Mouse (Mus musculus) kidney, embryonic 14.5 days (tissue): ENCODE results near the gene Cox19. TPM values are rescaled to one million over a fixed set of nuclear protein-coding genes. Genes with fewer than 3 reads are reported as not detected.
A peak's percentile ranks its signal among the peaks of the same experiment; 100 is the strongest.

Source experiments
- ATAC-seq: fragments of 200-750 bp; cut with Nextera tagmentation; 2 replicates; pipeline ENCODE4 v1.8.0; 2017; ENCODE audit warnings: moderate number of reproducible peaks, mild to moderate bottlenecking, moderate TSS enrichment, moderate library complexity; ENCODE audit not compliant: low FRiP score, low TSS enrichment
- H3K27ac ChIP-seq: fragments of 300-500 bp; sonication (generic); 2 replicates; pipeline ENCODE4 v1.5.1; 2014; ENCODE audit warnings: low read depth, mild to moderate bottlenecking, low read length, moderate library complexity, mixed read lengths
- H3K27me3 ChIP-seq: fragments of 300-500 bp; sonication (generic); 2 replicates; pipeline ENCODE4 v1.6.1; 2014; ENCODE audit warnings: mild to moderate bottlenecking, low read length; ENCODE audit not compliant: control insufficient read depth, insufficient read depth
- H3K36me3 ChIP-seq: fragments of 300-500 bp; sonication (generic); 2 replicates; pipeline ENCODE4 v1.6.1; 2014; ENCODE audit warnings: low read length, mixed read lengths; ENCODE audit not compliant: control insufficient read depth, insufficient read depth
- H3K4me1 ChIP-seq: fragments of 300-500 bp; sonication (generic); 2 replicates; pipeline ENCODE4 v1.6.1; 2014; ENCODE audit warnings: low read length, mixed read lengths; ENCODE audit not compliant: control insufficient read depth, insufficient read depth
- H3K4me2 ChIP-seq: fragments of 300-500 bp; sonication (generic); replicated peaks from 2 replicates; pipeline ENCODE4 v1.6.1; 2014; ENCODE audit warnings: low read depth, mild to moderate bottlenecking, low read length
- H3K4me3 ChIP-seq: fragments of 300-500 bp; sonication (generic); 2 replicates; pipeline ENCODE4 v1.5.1; 2014; ENCODE audit warnings: mild to moderate bottlenecking, low read length
- H3K9ac ChIP-seq: fragments of 300-500 bp; sonication (generic); 2 replicates; pipeline ENCODE4 v1.6.1; 2014; ENCODE audit warnings: low read depth, mild to moderate bottlenecking, low read length, moderate library complexity
- H3K9me3 ChIP-seq: fragments of 300-500 bp; sonication (generic); 2 replicates; pipeline ENCODE4 v1.6.1; 2016; ENCODE audit warnings: low read length; ENCODE audit not compliant: control insufficient read depth
- WGBS: fragments of 180-500 bp; shearing (Covaris S2); extraction: QIAGEN DNeasy Blood & Tissue Kit; methylation state at CpG from one replicate; pipeline ENCODE4 v1.1.7; 2014; 5-methylcytosine and 5-hydroxymethylcytosine counted together
- polyA plus RNA-seq: library from polyadenylated mRNA; unstranded; fragments of >200 nt; fragmentation: Nextera tagmentation; extraction: Ambion mirVana; gene quantifications from 2 replicates; pipeline ENCODE4 v1.2.1, GENCODE M21; 2014

The Cox19 gene
- polyA plus RNA-seq, 1 experiment from 2014 or later, result 105 TPM

GRCm38 (mm10) chr5:139368638-139369320, 17.6 kb upstream of the Cox19 start:
- no peak for ATAC-seq
- Histone ChIP-seq H3K27me3 (no peaks in the 10 kb centered on the region), H3K4me1 (peaks cover 30% of the 10 kb centered on the region), H3K4me3 (no peak overlapping the region), H3K9me3 (no peaks in the 10 kb centered on the region), H3K27ac (no peak overlapping the region), H3K36me3 (no peaks in the 10 kb centered on the region), H3K4me2 (no peak overlapping the region), H3K9ac (no peak overlapping the region)
- WGBS, result 74% methylated on average over 11 of the region's 11 CpGs

- WGBS, result 92% methylated on average over 4 of the region's 4 CpGs
- Histone ChIP-seq H3K27ac (no peak overlapping the region), H3K4me3 (no peak overlapping the region), H3K9me3 (no peaks in the 10 kb centered on the region), H3K27me3 (no peaks in the 10 kb centered on the region), H3K9ac (no peak overlapping the region), H3K4me2 (no peak overlapping the region), H3K4me1 (peaks cover 30% of the 10 kb centered on the region), H3K36me3 (0 out of 2 replicates have a peak, but pooled peaks cover under 1% of the 10 kb centered on the region)
- no peak for ATAC-seq
These were observed 16.8 kb upstream of the Cox19 start for GRCm38 (mm10) chr5:139367884-139368458.

DNA sequence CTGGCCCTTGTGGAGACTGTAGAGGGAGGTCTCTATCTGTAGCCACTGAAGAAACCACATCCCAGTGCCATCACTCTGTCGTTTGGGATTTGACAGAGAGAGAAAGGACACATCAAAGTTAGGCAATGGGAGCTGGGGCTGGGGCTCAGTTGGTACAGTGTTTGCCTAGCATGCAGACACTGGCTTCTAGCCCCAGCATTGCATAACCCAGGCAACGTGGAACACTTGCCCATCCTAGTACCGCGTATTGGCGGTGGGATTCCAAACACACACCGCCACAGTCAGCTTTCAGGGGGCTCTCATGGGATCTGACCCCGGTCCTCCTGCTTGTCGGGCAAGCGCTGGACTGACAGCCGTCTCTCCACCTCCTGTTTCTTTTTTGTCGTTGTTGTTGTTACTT, 15.3 kb upstream of the Cox19 start:
- no peak for ATAC-seq
- H3K27ac ChIP-seq, result no peak overlapping the region
- no peaks in the 10 kb centered on the region for H3K9me3 ChIP-seq
- 84% methylated on average over 11 of the region's 11 CpGs for WGBS
- no peak overlapping the region for H3K4me2 ChIP-seq
- no peaks in the 10 kb centered on the region for H3K27me3 ChIP-seq
- H3K4me3 ChIP-seq, result no peak overlapping the region
- peaks cover 22% of the 10 kb centered on the region for H3K4me1 ChIP-seq
- H3K36me3 ChIP-seq, result peaks cover 4% of the 10 kb centered on the region; the same call in 1 of the 2 replicates
- no peak overlapping the region for H3K9ac ChIP-seq

GRCm38 (mm10) chr5:139365827-139366226, 14.6 kb upstream of the Cox19 start:
- H3K36me3 ChIP-seq, result peaks cover 4% of the 10 kb centered on the region; the same call in 1 of the 2 replicates
- H3K4me1 ChIP-seq, result peaks cover 15% of the 10 kb centered on the region
- H3K4me3 ChIP-seq, result no peak overlapping the region
- WGBS, result 95% methylated on average over 1 of the region's 1 CpGs
- no peaks in the 10 kb centered on the region for H3K9me3 ChIP-seq
- H3K4me2 ChIP-seq, result no peak overlapping the region
- H3K9ac ChIP-seq, result no peak overlapping the region
- ATAC-seq, result no peak
- H3K27ac ChIP-seq, result no peak overlapping the region
- no peaks in the 10 kb centered on the region for H3K27me3 ChIP-seq

GRCm38 (mm10) chr5:139364911-139365571, 13.8 kb upstream of the Cox19 start:
- Histone ChIP-seq H3K9ac (0 out of 2 replicates have a peak overlapping the region, but pooled peaks have one; percentile 32), H3K9me3 (no peaks in the 10 kb centered on the region), H3K4me3 (no peak overlapping the region), H3K27ac (no peak overlapping the region; the same call in 1 of the 2 replicates), H3K4me1 (peaks cover 12% of the 10 kb centered on the region), H3K36me3 (peaks cover 4% of the 10 kb centered on the region; the same call in 1 of the 2 replicates), H3K4me2 (no peak overlapping the region), H3K27me3 (no peaks in the 10 kb centered on the region)
- ATAC-seq, result no peak
- 24% methylated on average over 5 of the region's 5 CpGs for WGBS

DNA sequence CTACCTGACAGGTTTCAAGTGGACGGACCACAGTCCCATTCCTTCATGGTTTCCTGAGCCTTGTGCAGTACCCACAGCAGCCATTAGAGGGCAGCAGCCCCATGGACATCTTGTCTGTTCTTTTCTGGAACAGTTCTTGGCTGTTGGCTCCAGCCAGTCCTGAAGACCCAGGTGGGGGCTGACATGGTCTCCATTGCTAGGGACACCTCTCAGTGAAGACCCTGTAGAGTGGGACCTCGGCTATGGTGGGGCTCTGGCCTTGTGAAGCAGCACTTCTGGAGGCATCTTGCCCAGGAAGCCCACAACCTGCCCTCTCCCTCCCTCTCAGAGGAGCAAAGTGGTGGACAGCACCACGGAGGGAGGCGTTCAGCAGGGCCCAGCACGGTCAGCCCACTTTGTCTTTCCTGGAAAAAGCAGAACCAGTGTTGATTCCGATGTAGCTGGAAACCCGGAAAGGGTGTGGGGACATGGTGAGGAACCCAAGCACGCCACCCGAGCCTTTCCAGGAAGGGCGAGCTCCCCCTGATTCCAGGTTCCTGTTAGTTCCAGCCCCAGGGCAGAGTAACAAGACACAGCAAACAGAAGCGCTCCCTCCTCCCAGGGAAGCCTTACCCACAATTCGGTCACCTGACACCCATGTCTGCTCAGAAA, 13.2 kb upstream of the Cox19 start:
- Histone ChIP-seq H3K36me3 (peaks cover 4% of the 10 kb centered on the region; the same call in 1 of the 2 replicates), H3K27ac (peak overlapping the region; percentile 26; the same call in 1 of the 2 replicates), H3K9ac (0 out of 2 replicates have a peak overlapping the region, but pooled peaks have one; percentile 32), H3K4me2 (no peak overlapping the region), H3K4me1 (peaks cover 12% of the 10 kb centered on the region), H3K27me3 (no peaks in the 10 kb centered on the region), H3K4me3 (no peak overlapping the region), H3K9me3 (no peaks in the 10 kb centered on the region)
- 17% methylated on average over 12 of the region's 12 CpGs for WGBS
- ATAC-seq, result peak; percentile 69

DNA sequence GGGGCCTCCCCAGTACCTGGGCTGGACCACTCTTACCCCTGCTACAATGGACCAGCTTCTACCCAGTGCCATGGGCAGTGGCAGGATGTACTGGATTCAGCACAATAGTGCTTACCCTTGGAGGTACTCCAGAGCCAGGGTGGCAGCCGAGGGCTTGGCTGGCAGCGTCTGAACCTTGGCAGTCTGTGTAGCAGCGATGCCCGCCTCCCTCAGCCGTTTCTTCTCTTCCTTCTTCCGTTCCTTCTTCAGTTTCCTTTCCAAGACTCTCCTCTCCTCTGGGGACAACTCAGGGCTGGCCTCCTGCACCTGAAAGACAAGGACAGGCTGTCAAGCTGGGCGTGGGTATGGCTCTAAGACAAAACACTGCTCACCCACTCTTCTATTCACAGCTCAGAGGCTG, 12.6 kb upstream of the Cox19 start:
- WGBS, result 69% methylated on average over 7 of the region's 7 CpGs
- H3K36me3 ChIP-seq, result peaks cover 4% of the 10 kb centered on the region; the same call in 1 of the 2 replicates
- H3K27ac ChIP-seq, result no peak overlapping the region
- H3K4me1 ChIP-seq, result peaks cover 12% of the 10 kb centered on the region
- H3K4me3 ChIP-seq, result no peak overlapping the region
- ATAC-seq, result no peak
- H3K27me3 ChIP-seq, result no peaks in the 10 kb centered on the region
- H3K9ac ChIP-seq, result no peak overlapping the region
- H3K9me3 ChIP-seq, result no peaks in the 10 kb centered on the region
- H3K4me2 ChIP-seq, result no peak overlapping the region

DNA sequence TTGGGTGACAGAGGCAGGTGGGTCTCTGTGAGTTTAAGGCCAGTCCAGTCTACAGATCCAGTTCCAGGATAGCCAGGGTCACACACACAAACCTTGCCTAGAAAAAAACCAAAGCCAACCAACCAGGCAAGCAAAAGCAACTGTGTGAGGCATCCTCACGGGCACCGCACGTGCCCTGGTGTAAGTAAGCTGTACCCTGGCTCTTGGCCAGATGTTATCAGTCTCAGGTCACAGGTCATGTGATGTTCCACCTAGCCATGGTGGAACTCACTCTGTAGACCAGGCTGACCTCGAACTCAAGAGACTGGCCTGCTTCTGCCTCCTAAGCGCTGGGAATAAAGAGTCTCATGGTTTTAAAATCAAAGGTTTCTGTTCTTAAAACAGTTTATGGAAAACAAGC, 8.0 kb upstream of the Cox19 start:
- H3K9ac ChIP-seq, result no peak overlapping the region
- ATAC-seq, result no peak
- H3K27ac ChIP-seq, result no peak overlapping the region
- H3K4me2 ChIP-seq, result no peak overlapping the region
- 94% methylated on average over 5 of the region's 5 CpGs for WGBS
- H3K27me3 ChIP-seq, result no peaks in the 10 kb centered on the region
- H3K36me3 ChIP-seq, result peaks cover 6% of the 10 kb centered on the region; the same call in 1 of the 2 replicates
- H3K9me3 ChIP-seq, result no peaks in the 10 kb centered on the region
- H3K4me3 ChIP-seq, result no peak overlapping the region
- H3K4me1 ChIP-seq, result peaks cover 7% of the 10 kb centered on the region
